Mouse (Mus musculus) kidney, adult 2 months (tissue): Measurements from ENCODE around the gene Ankrd11. TPM values are rescaled to one million over a fixed set of nuclear protein-coding genes. Genes with fewer than 3 reads are reported as not detected.

Experiments
- DNase-seq: peaks from one replicate; pipeline ENCODE4 v3.0.0; 2021
- H3K27ac ChIP-seq: fragments of 200-500 bp; 2 replicates; pipeline ENCODE4 v1.5.1; 2012; ENCODE audit warnings: low read depth, low read length, control low read depth, inconsistent platforms; ENCODE audit not compliant: insufficient read depth
- H3K27me3 ChIP-seq: fragments of 200-500 bp; replicated peaks from 2 replicates; pipeline ENCODE4 v1.6.1; 2012; ENCODE audit warnings: mild to moderate bottlenecking, moderate library complexity, low read length, inconsistent platforms; ENCODE audit not compliant: control insufficient read depth, insufficient read depth
- H3K36me3 ChIP-seq: fragments of 200-500 bp; 2 replicates; pipeline ENCODE4 v1.6.1; 2012; ENCODE audit warnings: mild to moderate bottlenecking, moderate library complexity, low read length, inconsistent platforms; ENCODE audit not compliant: control insufficient read depth, insufficient read depth
- H3K4me1 ChIP-seq: fragments of 200-500 bp; 2 replicates; pipeline ENCODE4 v1.6.1; 2011; ENCODE audit warnings: low read length; ENCODE audit not compliant: control insufficient read depth, insufficient read depth
- H3K4me3 ChIP-seq: fragments of 200-500 bp; 2 replicates; pipeline ENCODE4 v1.5.1; 2011; ENCODE audit warnings: mild to moderate bottlenecking, low read depth, low read length, control low read depth; ENCODE audit not compliant: insufficient read depth
- CTCF ChIP-seq: fragments of 200-500 bp; conservative IDR thresholded peaks from 2 replicates; pipeline ENCODE4 v1.5.1; 2011; ENCODE audit warnings: low read depth, mild to moderate bottlenecking, control low read depth, low read length, moderate library complexity, mixed read lengths; ENCODE audit not compliant: insufficient read depth, insufficient read length
- POLR2A ChIP-seq: fragments of 200-500 bp; IDR thresholded peaks from one replicate; pipeline ENCODE4 v1.6.1; 2011; ENCODE audit warnings: low read depth, low read length, control low read depth
- WGBS: fragments of 180-500 bp; shearing (Covaris S2); methylation state at CpG from one replicate; pipeline ENCODE4 v1.1.7; 2018; 5-methylcytosine and 5-hydroxymethylcytosine counted together
- polyA plus RNA-seq: library from polyadenylated mRNA; depleted of rRNA; stranded (reverse); fragments of >200 nt; gene quantifications from 2 replicates; pipeline ENCODE4 v1.2.3, GENCODE M21; 2012

Ankrd11 gene
- polyA plus RNA-seq, 1 experiment: 32.7 TPM

DNA sequence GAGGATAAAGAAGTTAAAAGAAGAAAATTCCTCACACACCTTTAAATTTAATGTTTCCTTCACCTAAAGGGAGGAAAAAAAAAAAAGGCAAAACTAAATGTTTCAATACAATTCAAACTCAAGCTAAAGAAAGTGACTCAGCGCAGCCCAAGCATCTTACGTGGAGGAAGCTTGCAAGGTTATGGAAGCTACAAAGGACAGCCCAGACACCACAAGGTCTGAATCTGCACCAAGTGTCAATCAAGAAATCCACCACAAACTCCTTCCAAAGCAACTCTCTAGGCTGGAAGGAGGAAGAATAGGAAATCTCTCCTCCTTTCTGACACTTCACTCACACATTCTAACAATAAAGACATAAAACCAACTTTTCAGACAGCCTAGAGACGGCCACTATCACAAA is 62.7 kb downstream of the Ankrd11 start:
- Histone ChIP-seq H3K4me1 (peaks cover 27% of the 10 kb centered on the region), H3K36me3 (no peaks in the 10 kb centered on the region), H3K4me3 (no peak overlapping the region), H3K27me3 (no peaks in the 10 kb centered on the region), H3K27ac (no peak overlapping the region)
- 81% methylated on average over 3 of the region's 3 CpGs for WGBS
- no peak for DNase-seq
- TF ChIP-seq POLR2A (no peak), CTCF (no peak)

DNA sequence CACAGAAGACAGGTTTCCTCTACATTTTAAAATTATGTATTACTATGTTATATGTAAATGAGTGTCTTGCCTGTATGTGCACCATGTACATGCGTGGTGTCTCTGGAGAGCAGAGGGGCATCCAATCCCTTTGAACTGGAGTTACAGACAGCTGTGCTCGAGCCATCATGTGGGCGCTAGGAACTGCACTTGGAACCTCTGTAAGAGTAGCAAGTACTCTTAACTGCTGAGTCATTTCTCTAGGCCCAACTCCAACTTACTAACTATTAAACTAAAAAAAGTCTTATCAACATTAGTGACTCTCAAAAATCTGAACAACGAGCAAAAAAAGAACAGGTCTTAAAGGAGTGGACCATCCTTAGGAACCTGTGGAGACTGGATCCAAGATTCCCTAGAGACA is 66.0 kb downstream of the Ankrd11 start:
- DNase-seq: peak; percentile 53

DNA sequence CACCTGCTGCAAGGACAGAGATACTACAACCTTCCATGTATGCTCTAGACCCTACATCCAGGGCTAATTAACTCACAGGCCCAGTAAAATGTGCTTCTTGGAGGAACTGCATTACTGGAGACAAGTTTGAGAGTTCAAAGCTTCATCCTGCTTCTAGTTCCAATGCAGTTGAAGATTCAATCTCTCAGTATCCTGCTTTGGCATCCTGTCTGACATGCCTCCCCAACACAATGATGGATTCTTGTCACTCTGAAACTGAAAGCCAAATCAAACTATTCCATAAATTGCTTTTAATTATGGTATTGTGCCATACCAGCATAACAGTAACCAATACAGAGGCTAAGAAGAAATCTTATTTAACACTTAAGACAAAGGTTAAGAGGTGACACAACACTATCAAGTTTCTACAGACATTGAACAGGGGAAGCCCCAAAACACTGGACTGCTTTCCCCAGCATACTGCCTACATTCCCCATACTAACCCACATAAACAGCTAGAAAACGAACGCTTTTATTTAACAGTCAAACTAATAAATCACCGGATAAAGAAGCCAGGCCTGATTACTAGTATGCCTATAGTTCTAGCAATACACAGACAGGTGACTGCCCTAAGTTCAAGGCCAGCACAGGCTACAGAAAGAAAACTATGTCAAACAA is 72.0 kb downstream of the Ankrd11 start:
- Histone ChIP-seq H3K36me3 (no peaks in the 10 kb centered on the region; the same call in 1 of the 2 replicates), H3K4me1 (no peaks in the 10 kb centered on the region), H3K27me3 (no peaks in the 10 kb centered on the region), H3K4me3 (no peak overlapping the region), H3K27ac (no peak overlapping the region)
- no peak for DNase-seq
- TF ChIP-seq CTCF (no peak), POLR2A (no peak)
- WGBS: 79% methylated on average over 3 of the region's 3 CpGs

More for the DNA sequence above, 66.0 kb downstream of the Ankrd11 start:
- peaks cover 24% of the 10 kb centered on the region for H3K4me1 ChIP-seq
- 50% methylated on average over 4 of the region's 4 CpGs for WGBS
- no peak overlapping the region for H3K4me3 ChIP-seq
- no peaks in the 10 kb centered on the region for H3K27me3 ChIP-seq
- no peak overlapping the region for H3K27ac ChIP-seq
- TF ChIP-seq POLR2A: no peak
- no peak for TF ChIP-seq CTCF
- H3K36me3 ChIP-seq: no peaks in the 10 kb centered on the region; the same call in 1 of the 2 replicates

DNA sequence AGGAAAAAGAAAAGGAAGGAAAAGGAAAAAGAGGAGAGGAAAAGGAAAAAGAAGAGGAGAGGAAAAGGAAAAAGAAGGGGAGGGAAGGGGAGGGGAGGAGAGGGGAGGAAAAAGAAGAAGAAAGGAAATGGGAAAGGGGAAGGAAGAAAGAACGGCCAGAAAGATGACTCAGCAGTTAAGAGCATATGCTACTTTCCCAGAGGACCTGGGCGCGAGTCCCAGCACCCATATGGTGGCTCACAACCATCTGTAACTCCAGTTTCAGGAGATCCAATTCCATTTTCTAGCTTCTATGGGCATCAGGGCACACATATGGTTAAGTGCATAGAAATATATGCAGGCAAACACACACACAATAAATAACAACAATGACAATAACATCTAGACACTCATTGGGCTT is 73.9 kb downstream of the Ankrd11 start:
- no peaks in the 10 kb centered on the region; the same call in 1 of the 2 replicates for H3K36me3 ChIP-seq
- H3K27me3 ChIP-seq: no peaks in the 10 kb centered on the region
- WGBS: 86% methylated on average over 3 of the region's 3 CpGs
- no peak for DNase-seq
- peaks cover 4% of the 10 kb centered on the region for H3K4me1 ChIP-seq
- H3K27ac ChIP-seq: no peak overlapping the region
- no peak for TF ChIP-seq CTCF
- no peak for TF ChIP-seq POLR2A
- no peak overlapping the region for H3K4me3 ChIP-seq

DNA sequence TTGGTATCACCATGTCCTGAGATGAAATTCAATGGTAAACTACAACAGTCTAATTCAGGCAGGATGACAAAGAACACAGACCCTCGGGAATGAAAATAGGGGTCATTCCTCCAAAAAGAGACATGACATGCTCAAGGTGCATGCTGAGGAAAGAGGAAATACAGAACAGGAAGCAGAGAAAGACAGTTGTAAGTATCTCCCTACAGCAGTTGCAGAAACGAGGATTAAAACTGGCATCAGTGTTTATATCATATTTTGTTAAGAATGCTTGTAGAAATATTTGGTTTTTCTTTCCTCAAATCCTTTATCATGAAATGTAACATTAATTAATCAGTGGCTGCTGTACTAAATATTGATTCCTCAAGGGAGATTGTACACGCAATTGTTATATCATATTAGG is 75.4 kb downstream of the Ankrd11 start:
- no peak for DNase-seq
- Histone ChIP-seq H3K27ac (no peak overlapping the region), H3K36me3 (no peaks in the 10 kb centered on the region; the same call in 1 of the 2 replicates), H3K4me1 (peaks cover 11% of the 10 kb centered on the region), H3K4me3 (no peak overlapping the region), H3K27me3 (no peaks in the 10 kb centered on the region)
- TF ChIP-seq CTCF: no peak
- WGBS: 68% methylated on average over 3 of the region's 3 CpGs

DNA sequence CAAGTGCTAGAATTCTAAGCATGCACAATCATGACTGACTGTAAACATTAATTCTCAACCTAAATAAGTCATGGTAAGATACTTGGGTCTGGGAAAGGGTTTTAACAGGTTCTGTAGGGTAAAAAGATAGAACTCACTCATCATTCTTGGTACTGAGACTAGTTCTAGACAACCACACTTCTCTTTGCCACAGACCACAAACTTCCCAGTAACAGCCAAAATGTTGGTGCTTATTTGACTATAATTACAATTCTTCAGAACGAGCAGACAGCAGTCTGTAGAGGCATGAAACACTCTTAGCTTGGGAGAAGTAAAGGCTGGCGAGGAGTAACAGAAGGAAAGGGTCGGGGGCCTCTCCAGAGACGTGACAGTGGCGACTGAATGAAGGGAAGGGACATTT is 80.0 kb downstream of the Ankrd11 start:
- WGBS: 55% methylated on average over 5 of the region's 5 CpGs
- no peak for DNase-seq

DNA sequence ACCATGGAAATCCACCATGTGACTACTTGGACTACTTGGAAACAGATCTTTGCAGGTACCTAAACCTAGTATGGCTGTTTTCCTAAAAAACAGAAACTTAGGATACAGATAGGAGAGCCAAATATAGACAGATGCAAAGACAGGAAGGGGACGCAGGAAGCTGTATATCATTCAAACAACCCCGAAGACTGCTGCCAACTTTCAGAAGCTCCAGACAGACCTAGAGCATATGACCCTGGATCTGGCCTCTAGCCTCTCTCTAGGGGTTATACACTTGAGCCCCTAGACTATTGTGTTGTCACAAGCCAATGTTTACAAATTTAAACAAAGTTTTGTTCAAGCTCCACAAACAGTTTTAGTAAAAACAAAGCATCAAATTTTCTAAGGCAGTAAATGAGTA is 80.6 kb downstream of the Ankrd11 start:
- peak; percentile 66 for DNase-seq
- H3K4me3 ChIP-seq: no peak overlapping the region
- no peaks in the 10 kb centered on the region for H3K27me3 ChIP-seq
- H3K27ac ChIP-seq: no peak overlapping the region
- H3K4me1 ChIP-seq: peaks cover 20% of the 10 kb centered on the region
- TF ChIP-seq POLR2A (no peak), CTCF (no peak)
- H3K36me3 ChIP-seq: no peaks in the 10 kb centered on the region
- WGBS: 14% methylated on average over 2 of the region's 2 CpGs

More for the DNA sequence above, 80.0 kb downstream of the Ankrd11 start:
- no peak overlapping the region for H3K4me3 ChIP-seq
- no peak overlapping the region for H3K27ac ChIP-seq
- H3K36me3 ChIP-seq: no peaks in the 10 kb centered on the region
- no peak for TF ChIP-seq CTCF
- TF ChIP-seq POLR2A: no peak
- peaks cover 14% of the 10 kb centered on the region for H3K4me1 ChIP-seq
- no peaks in the 10 kb centered on the region for H3K27me3 ChIP-seq
